Mouse (Mus musculus) midbrain, embryonic 16.5 days (tissue): Measurements from ENCODE around the gene Cyp3a59. TPM values are rescaled to one million over a fixed set of nuclear protein-coding genes. Genes with fewer than 3 reads are reported as not detected.
"Not testable (repeated sequence)": the region's sequence is repeated elsewhere in the genome, so short reads cannot be mapped to it uniquely, and the experiment has no call there.

Experiments
- ATAC-seq: fragments of 200-750 bp; cut with Nextera tagmentation; 2 replicates; pipeline ENCODE4 v1.8.0; 2017; ENCODE audit warnings: moderate TSS enrichment
- H3K27ac ChIP-seq: fragments of 300-500 bp; sonication (generic); 2 replicates; pipeline ENCODE4 v1.5.1; 2014; ENCODE audit warnings: mild to moderate bottlenecking, low read length, mixed read lengths
- H3K27me3 ChIP-seq: fragments of 300-500 bp; sonication (generic); 2 replicates; pipeline ENCODE4 v1.6.1; 2014; ENCODE audit warnings: low read depth, low read length, mixed read lengths; ENCODE audit not compliant: control insufficient read depth, insufficient read depth
- H3K36me3 ChIP-seq: fragments of 300-500 bp; sonication (generic); 2 replicates; pipeline ENCODE4 v1.6.1; 2014; ENCODE audit warnings: mild to moderate bottlenecking, low read length, moderate library complexity, mixed read lengths; ENCODE audit not compliant: control insufficient read depth, insufficient read depth
- H3K4me1 ChIP-seq: fragments of 300-500 bp; sonication (generic); 2 replicates; pipeline ENCODE4 v1.6.1; 2014; ENCODE audit warnings: mild to moderate bottlenecking, low read length, mixed read lengths; ENCODE audit not compliant: control insufficient read depth, insufficient read depth
- H3K4me2 ChIP-seq: fragments of 300-500 bp; sonication (generic); 2 replicates; pipeline ENCODE4 v1.6.1; 2014; ENCODE audit warnings: mild to moderate bottlenecking, low read length, mixed read lengths
- H3K4me3 ChIP-seq: fragments of 300-500 bp; sonication (generic); 2 replicates; pipeline ENCODE4 v1.5.1; 2014; ENCODE audit warnings: low read depth, mild to moderate bottlenecking, low read length, moderate library complexity, mixed read lengths
- H3K9ac ChIP-seq: fragments of 300-500 bp; sonication (generic); 2 replicates; pipeline ENCODE4 v1.6.1; 2014; ENCODE audit warnings: low read depth, low read length, mixed read lengths
- H3K9me3 ChIP-seq: fragments of 300-500 bp; sonication (generic); replicated peaks from 2 replicates; pipeline ENCODE4 v1.6.1; 2014; ENCODE audit warnings: mild to moderate bottlenecking, low read length, mixed read lengths; ENCODE audit not compliant: control insufficient read depth, poor library complexity, severe bottlenecking
- WGBS: fragments of 180-500 bp; shearing (Covaris S2); extraction: QIAGEN DNeasy Blood & Tissue Kit; methylation state at CpG from one replicate; pipeline ENCODE4 v1.1.7; 2014; 5-methylcytosine and 5-hydroxymethylcytosine counted together
- polyA plus RNA-seq: library from polyadenylated mRNA; unstranded; fragments of >200 nt; fragmentation: Nextera tagmentation; extraction: Ambion mirVana; gene quantifications from 2 replicates; pipeline ENCODE4 v1.2.1, GENCODE M21; 2015

Gene Cyp3a59
- not detected in 2 replicates for polyA plus RNA-seq

DNA sequence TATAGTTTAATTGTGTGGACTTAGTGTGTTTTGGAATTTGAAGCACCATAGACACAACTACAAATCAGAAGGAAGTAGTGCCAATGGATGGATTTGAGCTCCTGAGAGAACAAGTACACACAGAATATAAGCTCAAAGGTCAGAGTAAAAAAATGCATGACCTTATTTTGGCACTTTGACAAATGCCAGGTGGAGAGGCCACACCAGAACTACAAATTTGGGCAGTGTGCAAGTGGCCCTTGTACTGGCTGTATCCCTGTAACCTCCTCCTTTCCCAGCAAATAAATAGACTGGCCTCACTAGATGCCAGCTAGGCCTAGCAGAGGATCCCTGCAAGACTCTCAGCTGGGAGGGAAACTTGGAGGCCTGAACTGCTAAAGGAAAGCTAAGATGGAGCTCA lies at the start of gene Cyp3a59:
Gene Cyp3a59 (plus strand): TSS at position 313 of the 400 bp plus-strand sequence.
- ATAC-seq, H3K27me3 ChIP-seq, H3K36me3 ChIP-seq, H3K4me1 ChIP-seq, H3K27ac ChIP-seq, H3K4me3 ChIP-seq, H3K9ac ChIP-seq, H3K4me2 ChIP-seq, H3K9me3 ChIP-seq: not testable (repeated sequence)

GRCm38 (mm10) chr5:146070099-146070498 lies 9.0 kb upstream of the Cyp3a59 start:
- Histone ChIP-seq H3K9ac (no peak overlapping the region), H3K36me3 (no peaks in the 10 kb centered on the region), H3K9me3 (peaks cover 12% of the 10 kb centered on the region), H3K27ac (no peak overlapping the region), H3K27me3 (no peaks in the 10 kb centered on the region), H3K4me2 (no peak overlapping the region), H3K4me1 (no peaks in the 10 kb centered on the region), H3K4me3 (no peak overlapping the region)
- no peak for ATAC-seq
- 80% methylated on average over 1 of the region's 1 CpGs for WGBS

DNA sequence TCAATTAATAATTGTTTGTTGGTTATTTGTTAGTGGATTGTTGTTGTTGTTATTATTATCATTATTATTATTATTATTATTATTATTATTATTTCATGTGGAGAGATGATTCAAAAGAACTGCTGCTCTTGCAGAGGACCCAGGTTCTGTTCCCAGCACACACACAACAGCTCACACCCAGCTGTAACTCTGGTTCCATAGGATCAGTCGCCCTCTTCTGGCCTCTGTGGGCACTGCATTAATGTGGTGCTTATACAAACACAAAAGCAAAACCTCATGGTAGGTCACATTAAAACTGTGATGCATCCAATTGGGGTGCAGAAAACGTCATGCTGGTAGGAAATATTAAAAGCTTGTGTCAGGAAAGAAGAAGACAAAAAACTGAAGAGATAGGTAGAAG lies 68.8 kb downstream of the Cyp3a59 start:
- no peak overlapping the region for H3K4me3 ChIP-seq

DNA sequence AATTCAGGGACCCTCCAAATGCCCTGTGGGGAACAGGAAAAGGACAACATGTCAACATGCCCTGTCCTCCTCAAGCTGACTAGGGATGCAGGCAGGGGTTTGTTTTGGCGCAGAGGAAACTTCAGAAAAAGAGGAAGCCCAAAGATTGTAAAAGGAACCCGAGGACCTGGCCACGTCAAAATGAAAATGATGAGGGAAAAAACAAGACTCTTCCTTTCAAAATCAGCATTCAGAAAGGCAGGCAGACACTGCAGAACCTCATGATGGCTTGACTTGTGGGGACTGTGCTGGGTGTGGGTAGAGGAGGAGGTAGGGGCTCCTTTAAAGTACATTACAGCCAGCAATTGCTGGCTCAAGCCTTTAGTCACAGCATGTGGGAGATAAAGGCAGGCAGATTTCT lies 71.4 kb downstream of the Cyp3a59 start:
- Histone ChIP-seq H3K36me3 (no peaks in the 10 kb centered on the region), H3K9me3 (no peaks in the 10 kb centered on the region), H3K27me3 (no peaks in the 10 kb centered on the region), H3K9ac (no peak overlapping the region), H3K27ac (no peak overlapping the region), H3K4me1 (no peaks in the 10 kb centered on the region), H3K4me3 (no peak overlapping the region), H3K4me2 (no peak overlapping the region)
- WGBS: 70% methylated on average over 3 of the region's 3 CpGs
- ATAC-seq: no peak

More for the DNA sequence above, 68.8 kb downstream of the Cyp3a59 start:
- Histone ChIP-seq H3K4me1 (no peaks in the 10 kb centered on the region), H3K9ac (no peak overlapping the region), H3K36me3 (no peaks in the 10 kb centered on the region), H3K4me2 (no peak overlapping the region), H3K27ac (no peak overlapping the region), H3K27me3 (no peaks in the 10 kb centered on the region), H3K9me3 (no peaks in the 10 kb centered on the region)
- WGBS: 43% methylated on average over 2 of the region's 2 CpGs
- no peak for ATAC-seq

- not testable (repeated sequence) for H3K27me3 ChIP-seq, H3K4me1 ChIP-seq, H3K27ac ChIP-seq, H3K36me3 ChIP-seq, H3K4me3 ChIP-seq, H3K4me2 ChIP-seq, ATAC-seq, H3K9ac ChIP-seq, H3K9me3 ChIP-seq
- 89% methylated on average over 4 of the region's 4 CpGs for WGBS
Measured at GRCm38 (mm10) chr5:146158326-146158725, 79.3 kb downstream of the Cyp3a59 start.

DNA sequence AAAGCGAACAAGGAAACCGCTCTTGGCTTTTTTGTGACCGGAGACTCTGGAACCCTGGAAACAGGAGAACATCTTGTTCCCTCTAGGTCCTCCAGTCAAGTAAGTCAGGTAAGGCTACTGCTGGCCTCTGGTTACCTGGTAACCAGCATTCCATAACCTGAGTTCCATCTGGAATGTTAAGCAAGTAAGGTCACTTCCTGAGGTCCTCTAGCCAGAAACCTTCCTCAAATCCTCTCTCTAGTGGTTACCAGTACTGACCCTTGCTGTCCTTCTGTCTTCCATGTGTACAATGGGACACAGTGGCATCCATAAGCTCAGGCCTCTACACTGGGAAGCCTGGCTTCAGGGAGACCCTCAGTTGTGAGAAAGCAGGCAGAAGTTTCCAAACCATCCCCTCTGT lies 81.4 kb downstream of the Cyp3a59 start, which contains the start of gene Gm5565:
Gene Gm5565 (minus strand): TSS at position 101 of the 400 bp plus-strand sequence.
- H3K27me3 ChIP-seq, H3K36me3 ChIP-seq, H3K9ac ChIP-seq, H3K4me2 ChIP-seq, H3K9me3 ChIP-seq, ATAC-seq, H3K4me1 ChIP-seq, H3K4me3 ChIP-seq, H3K27ac ChIP-seq: not testable (repeated sequence)
- 94% methylated on average over 3 of the region's 3 CpGs for WGBS

Other genes starting within 250 kb of the Cyp3a59 start
- gene Cyp3a11, start 199.3 kb upstream of the Cyp3a59 start, polyA plus RNA-seq: not detected in 2 replicates
- not detected in 2 replicates for gene Cyp3a25, start 69.6 kb upstream of the Cyp3a59 start, polyA plus RNA-seq
- gene Gm5565, start 81.3 kb downstream of the Cyp3a59 start, polyA plus RNA-seq: not detected in 2 replicates
- gene Gm6309, start 91.5 kb downstream of the Cyp3a59 start, polyA plus RNA-seq: not detected in 2 replicates
- gene 1700001J03Rik, start 106.0 kb downstream of the Cyp3a59 start, polyA plus RNA-seq: not detected in 2 replicates
- gene Rnf6, start 142.3 kb downstream of the Cyp3a59 start, polyA plus RNA-seq: 31.4 and 32.9 TPM in 2 replicates
- 17.5 and 22.5 TPM in 2 replicates for gene Cdk8, start 152.0 kb downstream of the Cyp3a59 start, polyA plus RNA-seq